Mouse (Mus musculus): Measurements from ENCODE around the gene Per3.
"Not testable (repeated sequence)": the region's sequence is repeated elsewhere in the genome, so short reads cannot be mapped to it uniquely, and the experiment has no call there.

Gene Per3

DNA sequence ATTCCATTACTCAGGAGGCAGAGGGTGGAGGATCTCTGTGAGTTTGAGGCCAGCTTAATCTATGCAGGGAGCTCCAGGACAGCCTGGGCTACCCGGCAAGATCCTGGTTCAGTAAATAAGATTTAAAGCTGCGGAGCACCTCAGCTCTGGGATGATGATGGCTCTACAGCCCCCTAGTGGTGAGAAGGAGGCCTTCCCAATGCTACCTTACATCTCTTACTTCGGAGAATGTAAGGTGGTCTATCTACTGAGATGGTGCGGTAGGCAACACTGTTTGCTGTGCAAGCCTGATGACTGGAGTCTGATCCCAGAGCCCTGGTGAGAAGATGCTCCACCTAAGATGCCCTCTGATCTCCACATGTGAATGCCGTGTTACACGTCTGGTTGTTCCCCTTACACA lies 17.5 kb downstream of the Per3 start:
- DNase-seq (ENCODE audit: low spot score) = peak; percentile 15

GRCm38 (mm10) chr4:151024152-151024551 lies 20.3 kb downstream of the Per3 start:
- no peak for DNase-seq (ENCODE audit: low spot score)

DNA sequence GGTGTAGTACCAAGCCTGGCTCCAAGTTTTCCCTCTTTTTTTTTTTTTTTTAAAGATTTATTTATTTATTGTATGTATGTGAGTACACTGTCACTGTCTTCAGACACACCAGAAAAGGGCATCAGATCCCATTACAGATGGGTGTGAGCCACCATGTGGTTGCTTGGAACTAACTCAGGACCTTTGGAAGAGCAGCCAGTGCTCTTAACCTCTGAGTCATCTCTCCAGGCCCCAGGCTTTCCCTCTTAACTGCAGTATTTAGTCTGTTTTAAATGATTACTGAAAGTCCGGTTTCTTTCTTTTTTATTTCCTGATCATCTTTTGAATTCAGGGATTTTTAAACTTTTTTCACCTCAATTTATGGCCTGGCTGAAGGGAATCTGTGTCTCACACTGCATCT lies 27.1 kb downstream of the Per3 start:
- not testable (repeated sequence) for DNase-seq (ENCODE audit: low spot score)

- DNase-seq (ENCODE audit: low spot score) = no peak
These were observed 28.5 kb downstream of the Per3 start for GRCm38 (mm10) chr4:151015946-151016345.

DNA sequence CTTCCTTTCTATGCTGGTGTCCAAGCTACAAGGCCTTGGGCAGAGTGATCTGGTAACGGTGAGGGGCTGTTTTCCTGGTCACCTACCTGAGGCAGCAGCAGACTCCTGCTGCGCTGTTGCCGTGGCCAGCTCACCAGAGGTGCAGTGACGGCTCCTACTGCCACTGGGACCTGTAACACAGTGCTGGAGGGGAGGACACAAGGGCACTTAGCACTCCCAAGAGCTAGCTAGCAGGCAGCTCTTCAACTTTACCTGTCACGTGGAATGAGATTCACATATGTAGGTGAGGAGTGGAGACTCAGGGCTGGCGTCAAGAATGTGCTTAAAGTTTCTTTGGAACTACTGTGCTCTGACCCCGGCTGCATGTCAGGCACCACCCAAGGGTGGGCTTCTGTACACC lies 34.1 kb downstream of the Per3 start:
- peak; percentile 56 for DNase-seq (ENCODE audit: low spot score)

DNA sequence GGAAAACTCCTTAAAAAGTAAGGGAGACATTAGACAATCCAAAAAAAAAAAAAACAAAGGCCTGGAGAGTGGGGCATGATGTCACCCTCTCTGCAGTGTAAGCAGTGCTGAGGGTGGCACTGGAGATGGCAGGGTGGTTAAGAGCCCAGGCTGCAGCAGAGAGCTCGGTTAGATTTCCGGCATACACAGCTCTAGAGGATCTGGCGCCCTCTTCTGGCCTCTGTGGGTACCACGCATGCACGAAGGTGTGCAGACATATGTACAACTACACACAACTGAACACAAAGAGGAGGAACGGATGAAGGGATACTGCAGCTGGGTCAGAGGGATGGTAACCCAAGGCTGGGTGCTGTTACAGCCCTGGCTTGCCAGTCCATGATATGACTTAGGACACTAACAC lies 37.5 kb downstream of the Per3 start:
- DNase-seq (ENCODE audit: low spot score) = peak; percentile 24

DNA sequence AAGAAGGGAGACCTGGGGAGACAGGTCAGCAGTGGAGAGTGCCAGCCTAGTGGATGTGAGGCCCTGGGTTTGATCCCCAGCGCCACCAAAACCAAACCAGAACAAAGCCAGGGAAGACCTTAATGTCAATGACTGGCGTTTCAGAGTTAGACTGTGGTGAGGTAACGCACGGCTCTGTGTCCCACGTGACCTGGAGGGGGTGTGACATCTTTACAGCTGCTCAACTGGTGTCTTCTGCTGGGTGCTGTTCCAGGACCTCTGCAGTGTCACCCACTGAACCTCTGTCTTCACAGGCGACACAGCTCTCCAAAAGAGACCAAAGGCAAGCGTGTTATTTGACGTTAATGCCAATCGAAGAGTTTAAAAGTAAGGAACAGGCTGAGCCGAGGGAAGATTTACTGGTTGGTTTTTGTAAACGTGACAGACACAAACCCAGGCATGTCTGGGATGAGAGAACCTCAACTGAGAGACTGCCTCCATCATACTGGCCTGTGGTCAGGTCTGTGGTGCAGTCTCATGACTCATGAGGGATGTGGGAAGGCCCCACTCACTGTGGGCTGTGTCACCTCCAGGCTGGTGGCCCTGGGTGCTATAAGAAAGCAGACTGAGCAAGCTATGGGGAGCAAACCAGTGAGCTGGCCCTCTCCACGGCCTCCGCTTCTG lies 38.7 kb downstream of the Per3 start:
- DNase-seq (ENCODE audit: low spot score) = no peak

GRCm38 (mm10) chr4:151001397-151001796 lies 43.1 kb downstream of the Per3 start:
- no peak for DNase-seq (ENCODE audit: low spot score)

DNA sequence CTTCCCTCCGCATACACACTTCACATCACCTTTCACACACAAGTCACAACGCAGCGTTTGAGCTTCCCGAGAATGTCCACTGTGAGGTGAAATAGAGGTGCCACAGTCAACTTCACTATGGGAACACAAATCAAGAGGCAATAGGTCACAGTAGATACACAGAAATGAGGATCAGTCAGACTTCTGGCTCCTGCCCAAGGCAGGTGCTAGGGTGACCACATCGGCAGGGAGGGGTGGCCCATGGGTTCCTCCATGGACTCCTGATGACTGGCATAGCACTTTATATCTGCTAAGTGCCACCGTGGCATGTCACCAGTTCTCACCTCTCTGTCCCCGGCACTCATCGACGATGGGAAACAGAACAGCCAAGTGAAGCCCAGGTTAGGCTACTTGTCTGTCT lies 45.8 kb downstream of the Per3 start:
- DNase-seq (ENCODE audit: low spot score) = no peak

GRCm38 (mm10) chr4:150996797-150997196 lies 47.7 kb downstream of the Per3 start, which contains the start of gene Uts2:
Uts2 (plus strand) TSS chr4:150997097.
- DNase-seq (ENCODE audit: low spot score) = no peak

- DNase-seq (ENCODE audit: low spot score) = no peak
These were observed 54.3 kb downstream of the Per3 start for GRCm38 (mm10) chr4:150990148-150990547.

- DNase-seq (ENCODE audit: low spot score) = no peak
These were observed 64.3 kb downstream of the Per3 start for GRCm38 (mm10) chr4:150980153-150980552.

- no peak for DNase-seq (ENCODE audit: low spot score)
These were observed 65.0 kb downstream of the Per3 start for GRCm38 (mm10) chr4:150979455-150979854.

- DNase-seq (ENCODE audit: low spot score) = no peak
These were observed 66.1 kb downstream of the Per3 start for GRCm38 (mm10) chr4:150978156-150978910.

GRCm38 (mm10) chr4:150975145-150975544 lies 69.3 kb downstream of the Per3 start:
- DNase-seq (ENCODE audit: low spot score) = peak; percentile 68

DNA sequence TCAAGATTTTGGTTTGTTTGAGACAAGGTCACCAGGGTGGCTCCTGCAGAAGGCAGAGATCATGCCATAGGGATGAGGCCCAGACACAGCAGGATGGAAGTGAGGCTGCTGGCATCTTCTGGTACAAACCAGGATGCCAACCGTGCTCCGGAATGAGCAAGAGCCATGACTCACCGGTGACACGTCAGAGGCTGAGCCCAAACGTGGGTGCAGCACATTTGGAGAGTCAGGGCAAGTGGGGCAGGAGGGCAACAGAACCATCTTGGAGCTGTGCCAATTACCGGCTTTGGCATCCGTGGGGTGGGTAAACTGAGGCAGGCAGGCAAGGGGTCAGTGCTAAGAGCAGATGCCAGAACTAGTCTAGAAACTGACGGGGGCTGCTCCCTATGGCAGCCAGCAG lies 71.2 kb downstream of the Per3 start:
- no peak for DNase-seq (ENCODE audit: low spot score)

DNA sequence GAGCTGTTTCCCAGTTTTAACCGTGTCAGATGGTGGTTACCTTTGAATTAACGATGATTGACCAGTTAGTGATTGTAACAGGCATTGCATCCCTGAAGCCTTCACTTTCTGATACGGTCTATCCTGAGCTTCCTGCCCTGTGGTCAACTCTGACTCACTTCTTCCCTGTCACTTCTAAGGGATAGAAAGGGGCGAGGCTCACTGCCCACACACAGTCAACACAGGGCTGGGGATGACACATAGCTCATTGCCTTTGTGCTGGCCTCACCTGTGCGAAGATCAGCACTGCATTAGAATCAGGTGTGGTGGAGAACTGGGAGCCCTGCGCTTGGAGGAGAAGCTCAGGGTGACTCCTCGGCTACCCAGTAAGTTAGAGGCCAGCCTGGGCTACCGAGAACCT lies 75.5 kb downstream of the Per3 start:
- no peak for DNase-seq (ENCODE audit: low spot score)

- peak; percentile 50 for DNase-seq (ENCODE audit: low spot score)
These were observed 77.9 kb downstream of the Per3 start for GRCm38 (mm10) chr4:150966556-150966955.

- DNase-seq (ENCODE audit: low spot score) = no peak
These were observed 78.9 kb downstream of the Per3 start for GRCm38 (mm10) chr4:150965555-150965951.

DNA sequence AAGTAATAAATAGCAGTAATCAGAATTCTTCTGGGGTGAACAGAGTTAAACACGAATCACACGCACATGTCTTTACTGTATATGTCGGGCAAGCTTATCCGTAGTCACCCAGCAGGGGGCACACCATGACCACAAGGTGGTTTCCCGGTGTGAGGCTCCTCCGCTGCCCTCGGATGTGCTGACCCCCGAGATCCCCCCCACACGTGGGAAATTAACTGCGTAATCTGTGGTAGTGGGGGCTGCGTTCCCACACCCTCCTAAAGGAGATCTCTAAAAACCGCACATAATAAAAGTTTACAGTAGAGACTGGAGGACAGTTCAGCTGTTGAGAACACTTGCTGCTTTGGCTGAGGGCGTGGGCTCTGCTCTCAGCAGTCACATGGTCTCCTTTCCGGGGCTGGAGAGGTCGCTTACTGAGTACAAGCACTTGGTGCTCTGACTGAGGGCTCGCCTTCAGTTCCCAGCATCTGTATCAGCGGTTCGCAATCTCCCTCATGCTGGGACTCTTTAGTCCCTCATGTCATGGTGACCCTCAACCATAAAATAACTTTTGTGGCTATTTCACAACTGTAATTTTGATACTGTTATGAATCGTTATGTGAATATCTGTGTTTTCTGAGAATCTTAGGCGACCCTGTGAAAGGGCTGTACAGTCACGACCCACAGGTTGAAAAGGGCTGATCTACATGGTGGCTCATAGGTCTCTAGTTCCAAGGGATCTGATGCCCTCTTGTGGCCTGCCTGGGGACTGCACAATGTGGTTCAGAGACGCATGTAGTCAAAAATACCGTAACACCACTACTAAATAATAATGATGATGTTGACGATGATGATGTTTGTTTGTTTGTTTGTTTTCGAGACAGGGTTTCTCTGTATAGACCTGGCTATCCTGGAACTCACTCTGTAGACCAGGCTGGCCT lies 79.6 kb downstream of the Per3 start:
- DNase-seq (ENCODE audit: low spot score) = peak; percentile 87

- no peak for DNase-seq (ENCODE audit: low spot score)
These were observed 80.8 kb downstream of the Per3 start for GRCm38 (mm10) chr4:150963711-150964110.

GRCm38 (mm10) chr4:150962231-150962630 lies 82.2 kb downstream of the Per3 start:
- DNase-seq (ENCODE audit: low spot score) = peak; percentile 41

DNA sequence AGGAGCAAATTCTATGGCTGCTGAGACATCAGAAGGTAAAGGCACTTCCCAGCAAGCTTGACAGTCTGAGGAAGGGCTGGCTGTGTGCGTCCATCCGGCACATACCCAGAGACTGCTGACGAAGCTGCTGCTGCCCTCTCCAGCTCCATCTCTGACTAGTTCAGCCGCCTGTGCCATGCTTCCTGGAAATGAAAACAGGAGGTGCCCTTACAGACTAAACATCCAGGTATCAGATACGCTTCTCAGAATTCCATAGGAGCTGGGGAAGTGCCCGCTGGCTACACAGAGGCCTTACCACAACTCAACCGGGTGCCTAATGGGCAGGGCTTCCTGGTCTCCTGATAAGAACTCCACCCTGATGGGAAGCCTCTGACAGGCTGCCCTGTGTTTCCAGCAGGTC lies 85.9 kb downstream of the Per3 start:
- DNase-seq (ENCODE audit: low spot score) = no peak

All from lung, postnatal 25 days (tissue).